Mouse (Mus musculus) midbrain, postnatal 0 days (tissue): ENCODE data around the gene Ssh3. TPM values are rescaled to one million over a fixed set of nuclear protein-coding genes. Genes with fewer than 3 reads are reported as not detected.

Experiments
- ATAC-seq: fragments of 200-750 bp; cut with Nextera tagmentation; 2 replicates; pipeline ENCODE4 v1.8.0; 2017; ENCODE audit warnings: moderate number of reproducible peaks, mild to moderate bottlenecking, moderate TSS enrichment, moderate library complexity; ENCODE audit not compliant: low FRiP score
- DNase-seq: peaks from one replicate; pipeline ENCODE4 v3.0.0-alpha.2; 2015; ENCODE audit warnings: low spot score
- H3K27ac ChIP-seq: fragments of 300-500 bp; sonication (generic); 2 replicates; pipeline ENCODE4 v1.5.1; 2014; ENCODE audit warnings: low read depth, mild to moderate bottlenecking, low read length, mixed read lengths
- H3K27me3 ChIP-seq: fragments of 300-500 bp; sonication (generic); 2 replicates; pipeline ENCODE4 v1.6.1; 2014; ENCODE audit warnings: low read length, control low read depth, mixed read lengths; ENCODE audit not compliant: insufficient read depth
- H3K36me3 ChIP-seq: fragments of 300-500 bp; sonication (generic); 2 replicates; pipeline ENCODE4 v1.6.1; 2014; ENCODE audit warnings: low read length, control low read depth, mixed read lengths; ENCODE audit not compliant: insufficient read depth
- H3K4me1 ChIP-seq: fragments of 300-500 bp; sonication (generic); 2 replicates; pipeline ENCODE4 v1.6.1; 2014; ENCODE audit warnings: mild to moderate bottlenecking, control low read depth, antibody characterized with exemption, low read length, mixed read lengths; ENCODE audit not compliant: insufficient read depth
- H3K4me2 ChIP-seq: fragments of 300-500 bp; sonication (generic); 2 replicates; pipeline ENCODE4 v1.6.1; 2014; ENCODE audit warnings: low read depth, mild to moderate bottlenecking, low read length, mixed read lengths; ENCODE audit not compliant: poor library complexity, severe bottlenecking
- H3K4me3 ChIP-seq: fragments of 300-500 bp; sonication (generic); 2 replicates; pipeline ENCODE4 v1.5.1; 2014; ENCODE audit warnings: low read depth, mild to moderate bottlenecking, low read length, moderate library complexity
- H3K9ac ChIP-seq: fragments of 300-500 bp; sonication (generic); replicated peaks from 2 replicates; pipeline ENCODE4 v1.6.1; 2014; ENCODE audit warnings: mild to moderate bottlenecking, low read length, moderate library complexity, mixed read lengths; ENCODE audit not compliant: poor library complexity, severe bottlenecking
- H3K9me3 ChIP-seq: fragments of 300-500 bp; sonication (generic); 2 replicates; pipeline ENCODE4 v1.6.1; 2016; ENCODE audit warnings: low read length, control low read depth
- CTCF ChIP-seq: IDR thresholded peaks from 2 replicates; pipeline ENCODE4 v1.5.1; 2016; ENCODE audit warnings: antibody characterized with exemption, mild to moderate bottlenecking
- WGBS: fragments of 180-500 bp; shearing (Covaris S2); extraction: QIAGEN DNeasy Blood & Tissue Kit; methylation state at CpG from one replicate; pipeline ENCODE4 v1.1.7; 2014; 5-methylcytosine and 5-hydroxymethylcytosine counted together
- polyA plus RNA-seq: library from polyadenylated mRNA; unstranded; fragments of >200 nt; fragmentation: Nextera tagmentation; extraction: Ambion mirVana; gene quantifications from 2 replicates; pipeline ENCODE4 v1.2.1, GENCODE M21; 2015
- total RNA-seq: library from RNA; depleted of rRNA; stranded (reverse); fragments of >200 nt; gene quantifications from 2 replicates; pipeline ENCODE4 v1.2.3, GENCODE M21; 2014

Ssh3 gene
- total and polyA plus RNA-seq, 2 experiments from 2014 or later = 20.7 to 40.6 TPM

- no peak overlapping the region for H3K27ac ChIP-seq
- no peaks in the 10 kb centered on the region for H3K9me3 ChIP-seq
- H3K4me2 ChIP-seq = no peak overlapping the region
- WGBS = 66% methylated on average over 6 of the region's 6 CpGs
- ATAC-seq = no peak
- peaks cover 26% of the 10 kb centered on the region for H3K36me3 ChIP-seq
- peaks cover 5% of the 10 kb centered on the region; the same call in 1 of the 2 replicates for H3K4me1 ChIP-seq
- DNase-seq = no peak
- no peak for TF ChIP-seq CTCF
- H3K4me3 ChIP-seq = no peak overlapping the region
- H3K27me3 ChIP-seq = no peaks in the 10 kb centered on the region
- no peak overlapping the region for H3K9ac ChIP-seq
Observed at GRCm38 (mm10) chr19:4270187-4270586, 1.2 kb upstream of the Ssh3 start.

DNA sequence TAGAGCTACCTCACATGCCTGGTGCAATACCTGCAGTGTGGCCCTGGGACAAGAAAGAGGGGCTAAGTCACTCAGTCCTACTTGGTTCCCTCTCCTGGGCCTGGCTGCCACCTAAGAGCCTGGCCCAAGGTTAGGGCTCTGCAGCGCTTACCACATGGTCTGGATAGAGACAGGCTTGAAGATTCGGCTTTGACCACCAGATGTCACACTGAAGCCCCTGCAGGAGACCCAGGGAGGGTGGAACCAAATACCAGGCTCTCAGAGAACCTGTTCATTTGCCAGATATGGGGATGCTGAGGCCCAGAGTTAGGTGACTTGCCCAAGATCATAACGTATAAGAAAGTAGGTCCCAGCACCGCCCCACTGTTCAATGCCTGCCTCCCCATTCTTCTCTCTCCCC is 3.0 kb downstream of the Ssh3 start:
- Histone ChIP-seq H3K4me3 (no peak overlapping the region), H3K9ac (no peak overlapping the region), H3K27me3 (no peaks in the 10 kb centered on the region), H3K4me2 (no peak overlapping the region), H3K9me3 (no peaks in the 10 kb centered on the region), H3K4me1 (peaks cover 5% of the 10 kb centered on the region; the same call in 1 of the 2 replicates), H3K27ac (no peak overlapping the region), H3K36me3 (peaks cover 8% of the 10 kb centered on the region)
- TF ChIP-seq CTCF = peak; percentile 56
- DNase-seq (peak; percentile 54), ATAC-seq (no peak)
- WGBS = 57% methylated on average over 4 of the region's 4 CpGs

GRCm38 (mm10) chr19:4264171-4264780 is 4.7 kb downstream of the Ssh3 start:
- Histone ChIP-seq H3K9me3 (no peaks in the 10 kb centered on the region), H3K4me1 (peaks cover 5% of the 10 kb centered on the region; the same call in 1 of the 2 replicates), H3K4me3 (no peak overlapping the region), H3K9ac (no peak overlapping the region), H3K4me2 (no peak overlapping the region), H3K36me3 (no peaks in the 10 kb centered on the region), H3K27ac (no peak overlapping the region), H3K27me3 (no peaks in the 10 kb centered on the region)
- DNase-seq (no peak), ATAC-seq (no peak)
- WGBS = 90% methylated on average over 6 of the region's 6 CpGs
- TF ChIP-seq CTCF = no peak

DNA sequence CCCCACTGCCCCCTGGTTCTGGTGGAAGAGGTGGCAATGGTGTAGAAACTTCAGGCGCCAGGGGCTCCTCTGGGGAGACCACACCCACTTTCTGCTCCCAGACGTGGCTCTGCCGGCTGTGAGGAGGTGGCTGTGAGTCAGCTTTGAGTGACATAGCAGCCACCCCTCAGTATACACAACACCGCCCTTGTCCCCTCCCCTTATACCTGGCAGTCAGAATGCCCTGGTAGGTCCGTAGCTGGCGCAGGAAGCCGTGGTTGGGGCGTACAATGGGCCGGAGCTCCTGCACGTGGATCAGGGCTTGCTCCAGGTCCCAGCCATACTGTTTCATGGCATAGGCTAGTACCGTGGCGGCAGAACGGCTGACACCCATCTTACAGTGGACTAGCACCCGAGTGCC is 5.3 kb downstream of the Ssh3 start:
- no peaks in the 10 kb centered on the region for H3K27me3 ChIP-seq
- no peak overlapping the region for H3K4me2 ChIP-seq
- no peak overlapping the region for H3K27ac ChIP-seq
- WGBS = 74% methylated on average over 14 of the region's 14 CpGs
- no peaks in the 10 kb centered on the region for H3K36me3 ChIP-seq
- H3K4me3 ChIP-seq = no peak overlapping the region
- no peak for DNase-seq
- ATAC-seq = no peak
- no peaks in the 10 kb centered on the region for H3K9me3 ChIP-seq
- TF ChIP-seq CTCF = no peak
- H3K9ac ChIP-seq = no peak overlapping the region
- H3K4me1 ChIP-seq = peaks cover 2% of the 10 kb centered on the region; the same call in 1 of the 2 replicates

DNA sequence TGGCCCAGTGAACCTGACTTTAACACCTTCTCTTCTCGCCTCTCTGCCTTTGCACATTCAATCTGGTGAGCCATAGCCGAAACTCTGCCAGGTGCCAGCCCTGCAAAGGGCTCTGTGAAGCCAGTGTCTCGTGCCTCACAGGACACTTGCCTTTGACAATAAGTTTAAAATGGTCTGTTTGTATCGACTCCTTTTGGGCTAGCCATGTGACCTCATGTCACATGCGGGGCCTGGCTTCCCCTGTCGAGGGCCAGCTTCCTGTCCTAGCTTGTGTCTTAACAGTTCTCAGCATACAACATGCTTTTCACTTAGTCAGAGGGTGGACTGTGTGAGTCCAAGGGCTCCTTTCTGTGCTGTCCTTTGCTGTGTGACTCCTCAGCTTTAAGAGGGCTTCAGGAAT is 6.2 kb downstream of the Ssh3 start:
- no peak for TF ChIP-seq CTCF
- Histone ChIP-seq H3K27ac (no peak overlapping the region), H3K9me3 (no peaks in the 10 kb centered on the region), H3K4me2 (no peak overlapping the region), H3K36me3 (no peaks in the 10 kb centered on the region), H3K4me1 (0 out of 2 replicates have a peak, but pooled peaks cover 3% of the 10 kb centered on the region), H3K27me3 (no peaks in the 10 kb centered on the region), H3K9ac (no peak overlapping the region), H3K4me3 (no peak overlapping the region)
- ATAC-seq (no peak), DNase-seq (no peak)
- 78% methylated on average over 6 of the region's 6 CpGs for WGBS

GRCm38 (mm10) chr19:4261038-4261698 is 7.8 kb downstream of the Ssh3 start:
- ATAC-seq = no peak
- no peak overlapping the region for H3K9ac ChIP-seq

More at GRCm38 (mm10) chr19:4261038-4261698, 7.8 kb downstream of the Ssh3 start:
- DNase-seq = no peak
- 57% methylated on average over 8 of the region's 8 CpGs for WGBS
- Histone ChIP-seq H3K27me3 (no peaks in the 10 kb centered on the region), H3K4me3 (no peak overlapping the region), H3K9me3 (no peaks in the 10 kb centered on the region), H3K36me3 (no peaks in the 10 kb centered on the region), H3K4me1 (0 out of 2 replicates have a peak, but pooled peaks cover 3% of the 10 kb centered on the region), H3K4me2 (no peak overlapping the region), H3K27ac (no peak overlapping the region)
- peak; percentile 47 for TF ChIP-seq CTCF
